In the genomic region with DNA sequence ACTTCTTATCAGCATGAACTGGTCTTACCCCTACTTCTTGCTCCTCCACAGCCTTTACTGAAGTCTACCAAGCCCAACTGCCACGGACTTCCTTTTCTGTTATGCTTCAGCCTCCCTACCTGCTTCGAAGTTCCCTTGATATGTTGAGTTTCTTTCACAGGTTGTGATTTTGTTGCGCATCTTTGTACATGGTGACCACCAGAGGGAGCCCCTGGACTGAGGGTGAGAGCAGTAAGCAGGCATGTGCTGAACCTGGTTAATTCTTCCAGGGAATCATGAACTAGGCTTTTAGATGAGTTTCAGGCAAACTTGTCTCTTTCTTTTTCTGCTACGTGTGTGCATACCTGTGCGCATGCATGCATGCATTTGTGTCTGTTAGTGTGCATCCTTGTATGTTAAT, we compare ENCODE assay signal across 8 mouse cellular contexts.
DNase-seq lines count a peak whose midpoint lies in the region; ATAC-seq and TF ChIP-seq lines count a peak whose summit lies in the region.

No protein-coding gene starts in this region.

- H3K4me2 ChIP-seq in heart, embryonic 12.5 days = no peak overlapping the region
- H3K4me2 ChIP-seq in forebrain, embryonic 16.5 days (ENCODE audit: low read length) = no peak overlapping the region
- H3K4me2 ChIP-seq in stomach, postnatal 0 days (replicated peaks; ENCODE audit: low read depth) = no peak overlapping the region

- 42% methylated on average over 5 of the region's 5 CpGs for WGBS in heart, embryonic 12.5 days
- 47% methylated on average over 5 of the region's 5 CpGs for WGBS in forebrain, embryonic 16.5 days
- 44% methylated on average over 5 of the region's 5 CpGs for WGBS in midbrain, embryonic 10.5 days
- 32% methylated on average over 5 of the region's 5 CpGs for WGBS in stomach, postnatal 0 days

- H3K4me1 ChIP-seq in heart, embryonic 12.5 days (replicated peaks) = peaks cover 9% of the 10 kb centered on the region; the same call in 1 of the 2 replicates
- H3K4me1 ChIP-seq in forebrain, embryonic 16.5 days (replicated peaks; ENCODE audit: control insufficient read depth, insufficient read depth, low read length) = no peaks in the 10 kb centered on the region
- no peaks in the 10 kb centered on the region for H3K4me1 ChIP-seq in midbrain, embryonic 10.5 days
- no peaks in the 10 kb centered on the region for H3K4me1 ChIP-seq in stomach, postnatal 0 days (replicated peaks; ENCODE audit: control insufficient read depth, insufficient read depth)

- TF ChIP-seq CTCF in stomach, postnatal 0 days (IDR thresholded peaks at IDR 0.05; ENCODE audit: low read depth) = peak; percentile 96

- no peak overlapping the region for H3K9ac ChIP-seq in heart, embryonic 12.5 days
- no peak overlapping the region for H3K9ac ChIP-seq in forebrain, embryonic 16.5 days (replicated peaks; ENCODE audit: low read depth, low read length)
- no peak overlapping the region for H3K9ac ChIP-seq in stomach, postnatal 0 days (ENCODE audit: low read length)

- peak; percentile 32 for DNase-seq in heart, adult 8-10 months (ENCODE audit: low spot score)
- peak; percentile 6 for DNase-seq in c-Kit-positive CD71-positive TER-119-negative erythroid progenitor cells, embryonic 14.5 days (ENCODE audit: low read depth)
- peak; percentile 61 for DNase-seq in hindlimb bud, embryonic 11.5 days (ENCODE audit: extremely low spot score, low read depth, low spot score)
- peak; percentile 61 to 89 for DNase-seq in layer of hippocampus, postnatal 25 days (ENCODE audit: extremely low spot score in 1 of 2, low spot score in 1 of 2)
- peak; percentile 59 for DNase-seq in midbrain, embryonic 10.5 days (ENCODE audit: low spot score)
- peak; percentile 71 for DNase-seq in stomach, postnatal 0 days (ENCODE audit: low spot score)

- no peaks in the 10 kb centered on the region for H3K9me3 ChIP-seq in heart, embryonic 12.5 days (replicated peaks)
- H3K9me3 ChIP-seq in forebrain, embryonic 16.5 days (ENCODE audit: control insufficient read depth, low read length) = no peaks in the 10 kb centered on the region
- no peaks in the 10 kb centered on the region for H3K9me3 ChIP-seq in midbrain, embryonic 10.5 days (replicated peaks)
- no peaks in the 10 kb centered on the region for H3K9me3 ChIP-seq in stomach, postnatal 0 days (ENCODE audit: control insufficient read depth, low read length)

- ATAC-seq in heart, embryonic 12.5 days (ENCODE audit: insufficient number of reproducible peaks, low FRiP score) = no peak
- ATAC-seq in forebrain, embryonic 16.5 days = peak; percentile 50; the same call in 1 of the 2 replicates
- no peak for ATAC-seq in stomach, postnatal 0 days (ENCODE audit: low FRiP score, low TSS enrichment)

- H3K4me3 ChIP-seq in heart, embryonic 12.5 days = no peak overlapping the region
- no peak overlapping the region for H3K4me3 ChIP-seq in forebrain, embryonic 16.5 days (replicated peaks; ENCODE audit: low read length)
- H3K4me3 ChIP-seq in midbrain, embryonic 10.5 days = no peak overlapping the region
- H3K4me3 ChIP-seq in stomach, postnatal 0 days (ENCODE audit: low read depth, low read length) = no peak overlapping the region

- no peak for TF ChIP-seq EP300 in stomach, postnatal 0 days (optimal IDR thresholded peaks at IDR 0.05)

- H3K27ac ChIP-seq in heart, embryonic 12.5 days (ENCODE audit: poor library complexity, severe bottlenecking) = no peak overlapping the region
- no peak overlapping the region for H3K27ac ChIP-seq in forebrain, embryonic 16.5 days (ENCODE audit: low read length)
- H3K27ac ChIP-seq in midbrain, embryonic 10.5 days (replicated peaks) = no peak overlapping the region
- H3K27ac ChIP-seq in stomach, postnatal 0 days (replicated peaks) = no peak overlapping the region

- no peaks in the 10 kb centered on the region for H3K36me3 ChIP-seq in heart, embryonic 12.5 days
- H3K36me3 ChIP-seq in forebrain, embryonic 16.5 days (ENCODE audit: control insufficient read depth, insufficient read depth) = no peaks in the 10 kb centered on the region
- H3K36me3 ChIP-seq in midbrain, embryonic 10.5 days = no peaks in the 10 kb centered on the region
- H3K36me3 ChIP-seq in stomach, postnatal 0 days (ENCODE audit: control insufficient read depth, insufficient read depth, low read length) = no peaks in the 10 kb centered on the region

- H3K27me3 ChIP-seq in heart, embryonic 12.5 days (replicated peaks) = no peaks in the 10 kb centered on the region
- no peaks in the 10 kb centered on the region for H3K27me3 ChIP-seq in forebrain, embryonic 16.5 days (replicated peaks; ENCODE audit: control insufficient read depth, insufficient read depth, low read length)
- no peaks in the 10 kb centered on the region for H3K27me3 ChIP-seq in midbrain, embryonic 10.5 days (ENCODE audit: low read depth, poor library complexity, severe bottlenecking)
- no peaks in the 10 kb centered on the region for H3K27me3 ChIP-seq in stomach, postnatal 0 days (ENCODE audit: control insufficient read depth, insufficient read depth, low read length)

Comparison
In these comparisons a context has a peak if more than half of its experiments do, and no peak if none do; other contexts are left out.
1. DNase-seq: peak in every context shown above with its lines; median percentile 75 in layer of hippocampus, postnatal 25 days; 71 in stomach, postnatal 0 days; 61 in hindlimb bud, embryonic 11.5 days; 59 in midbrain, embryonic 10.5 days; 32 in heart, adult 8-10 months; 6 in c-Kit-positive CD71-positive TER-119-negative erythroid progenitor cells, embryonic 14.5 days.